Mouse (Mus musculus): ENCODE measurements around the gene Ldhd.

The Ldhd gene

DNA sequence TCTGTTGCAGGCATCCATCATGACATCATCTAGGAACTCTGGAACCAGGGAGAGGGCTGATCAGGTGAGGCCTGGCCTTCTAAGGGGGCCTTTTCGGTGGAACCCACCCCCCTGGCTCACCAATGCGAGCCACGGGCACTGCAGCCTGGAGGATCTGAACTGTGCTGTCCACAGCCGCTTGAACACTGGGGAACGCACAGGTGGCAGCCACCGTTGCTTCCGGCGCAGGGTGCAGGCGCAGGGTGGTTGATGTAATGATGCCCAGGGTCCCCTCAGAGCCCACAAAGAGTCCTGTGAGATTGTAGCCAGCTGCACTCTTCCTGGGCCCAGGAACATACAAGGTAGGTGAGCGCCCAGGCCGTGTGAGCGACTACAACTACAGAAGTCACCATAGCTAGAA is 1.8 kb downstream of the Ldhd start:
- in situ Hi-C loops (cut with MseI, MboI) = no loop called here

GRCm38 (mm10) chr8:111627923-111628322 is 2.3 kb downstream of the Ldhd start:
- in situ Hi-C loops (cut with MseI, MboI) = no loop called here

DNA sequence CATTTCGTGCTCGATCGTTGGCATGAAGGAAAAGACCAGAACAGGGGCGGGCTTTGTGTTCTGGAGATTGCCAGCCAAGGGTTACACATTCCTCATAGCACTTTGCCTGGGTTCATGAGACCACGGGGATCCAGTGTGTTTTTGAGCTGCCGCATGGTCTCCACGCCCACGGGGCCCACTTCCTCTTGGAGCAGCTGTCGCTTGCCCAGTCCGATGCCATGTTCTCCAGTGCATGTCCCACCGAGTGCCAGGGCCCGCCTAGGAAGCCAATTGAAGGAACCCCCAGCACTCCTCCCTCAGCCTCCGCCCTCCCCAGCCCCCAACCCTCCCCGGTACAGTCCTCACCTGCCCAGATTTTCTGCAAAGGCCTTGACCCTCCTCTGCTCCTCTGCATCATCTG is 3.2 kb downstream of the Ldhd start:
- in situ Hi-C loops (cut with MseI, MboI) = no loop called here

- in situ Hi-C loops (cut with MseI, MboI) = no loop called here
Observed at GRCm38 (mm10) chr8:111626528-111626820, 3.7 kb downstream of the Ldhd start.

- in situ Hi-C loops (cut with MseI, MboI) = no loop called here
Observed at GRCm38 (mm10) chr8:111625694-111626527, 4.3 kb downstream of the Ldhd start.

- in situ Hi-C loops (cut with MseI, MboI) = loop anchor here in 1 of 2 experiments (5.0 kb wide), 1 partner anchor 93 kb away; no protein-coding TSS in a partner anchor
Observed at GRCm38 (mm10) chr8:111624853-111625221, 5.3 kb downstream of the Ldhd start.

DNA sequence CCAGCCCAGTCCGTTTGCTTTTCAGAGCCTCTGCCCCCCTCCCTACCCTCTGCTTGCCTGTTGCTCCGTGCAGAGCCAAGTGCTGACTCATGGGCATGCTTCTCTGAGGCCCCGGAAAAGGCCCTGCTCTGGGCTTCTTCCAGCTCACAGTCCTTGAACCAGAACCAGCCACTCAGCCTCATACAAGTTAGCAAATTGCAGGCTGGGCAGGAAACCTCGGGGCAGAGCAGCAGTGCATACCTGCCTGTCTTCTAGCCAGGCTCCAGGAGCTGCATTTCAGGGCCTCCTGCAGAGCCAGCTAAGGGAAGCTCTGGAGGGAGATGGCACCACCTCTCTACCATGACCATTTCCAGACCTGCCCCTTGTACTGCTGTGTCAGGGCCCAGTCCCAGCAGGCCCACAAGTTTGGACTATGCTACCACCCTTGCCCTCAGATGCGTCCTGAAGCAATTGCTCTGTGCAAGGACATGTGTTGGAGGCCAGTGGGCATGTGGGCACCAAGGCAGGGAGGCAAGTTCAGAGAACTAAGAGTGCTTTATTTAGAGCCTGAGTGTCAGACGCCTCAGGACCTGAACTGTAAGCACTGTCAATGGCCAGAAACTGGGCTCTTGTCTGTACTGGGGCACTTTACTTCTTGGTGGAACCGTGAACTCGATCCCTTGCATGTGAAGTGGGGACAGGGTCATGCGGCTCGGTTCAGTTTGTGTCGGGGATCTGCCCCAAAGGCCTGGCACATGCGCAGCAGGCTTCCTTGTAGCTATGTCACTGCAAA is 5.9 kb downstream of the Ldhd start:
- in situ Hi-C loops (cut with MseI, MboI) = loop anchor here in 1 of 2 experiments (5.0 kb wide), 1 partner anchor 92 kb away; no protein-coding TSS in a partner anchor

- in situ Hi-C loops (cut with MseI, MboI) = loop anchor here in 1 of 2 experiments (5.0 kb wide), 1 partner anchor 90 kb away; no protein-coding TSS in a partner anchor
Observed at GRCm38 (mm10) chr8:111622553-111622952, 7.6 kb downstream of the Ldhd start.

- in situ Hi-C loops (cut with MseI, MboI) = loop anchor here in 1 of 2 experiments (5.0 kb wide), 1 partner anchor 90 kb away; no protein-coding TSS in a partner anchor
Observed at GRCm38 (mm10) chr8:111622104-111622503, 8.1 kb downstream of the Ldhd start.

- in situ Hi-C loops (cut with MseI, MboI) = loop anchor here in 1 of 2 experiments (5.0 kb wide), 1 partner anchor 88 kb away; no protein-coding TSS in a partner anchor
Observed at GRCm38 (mm10) chr8:111619936-111620335, 10.2 kb downstream of the Ldhd start.

DNA sequence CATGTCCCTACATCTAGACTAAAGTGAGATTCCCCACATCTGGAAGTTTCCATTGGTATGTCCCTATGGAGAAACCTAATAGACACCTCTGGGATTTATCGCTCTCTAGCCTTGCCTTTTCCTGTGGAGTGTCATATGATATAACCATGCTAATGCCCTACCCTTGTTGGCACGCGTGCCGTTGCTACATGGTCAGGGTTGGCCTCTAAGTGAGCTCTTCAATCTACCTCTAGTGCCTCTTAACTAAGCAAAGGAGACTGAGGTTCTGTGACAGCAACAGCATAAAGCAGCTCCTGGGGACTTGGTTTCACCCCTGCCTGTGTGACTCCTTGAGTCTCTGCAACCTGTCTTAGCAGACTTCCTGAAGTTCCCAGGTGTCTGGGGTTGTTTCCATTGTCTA is 11.9 kb downstream of the Ldhd start:
- in situ Hi-C loops (cut with MseI, MboI) = no loop called here

GRCm38 (mm10) chr8:111617812-111618211 is 12.4 kb downstream of the Ldhd start:
- in situ Hi-C loops (cut with MseI, MboI) = no loop called here

DNA sequence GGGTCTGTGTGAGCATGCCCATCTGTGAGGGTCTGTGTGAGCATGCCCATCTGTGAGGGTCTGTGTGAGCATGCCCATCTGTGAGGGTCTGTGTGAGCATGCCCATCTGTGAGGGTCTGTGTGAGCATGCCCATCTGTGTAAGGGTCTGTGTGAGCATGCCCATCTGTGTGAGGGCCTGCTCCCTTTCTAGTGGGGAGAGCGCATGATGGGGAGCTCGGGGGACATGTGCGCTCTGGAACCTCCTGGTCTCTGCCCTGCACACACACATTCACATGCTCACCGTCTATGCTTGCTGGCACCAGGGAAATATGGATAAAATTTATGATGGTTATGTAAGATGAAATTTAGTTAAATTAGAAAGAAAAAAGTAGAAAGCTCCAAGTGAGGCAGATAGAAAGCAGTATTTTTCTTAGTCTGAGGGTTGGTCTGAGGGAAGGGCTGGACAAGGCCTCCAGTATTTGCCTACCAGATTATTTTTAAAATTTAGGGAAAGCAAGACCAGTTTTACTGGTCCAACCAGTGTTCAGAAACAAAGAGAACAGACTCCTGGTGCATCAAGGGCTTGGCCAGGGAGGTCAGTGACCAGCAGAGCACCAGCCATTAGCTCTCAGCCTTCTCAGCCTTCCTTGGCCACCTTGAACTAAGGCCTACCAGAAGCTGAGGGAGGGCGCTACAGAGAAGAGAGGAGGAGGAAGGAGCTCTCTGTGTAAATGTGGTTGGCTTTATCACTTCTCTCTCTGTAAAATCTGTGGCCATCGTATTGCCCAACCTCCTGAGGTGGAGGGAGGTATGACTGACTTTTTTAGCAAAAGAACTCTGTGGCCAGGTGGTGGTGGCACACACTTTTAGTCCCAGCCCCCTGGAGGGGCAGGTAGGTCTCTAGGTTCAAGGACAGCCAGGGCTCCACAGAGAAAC is 15.1 kb downstream of the Ldhd start:
- in situ Hi-C loops (cut with MseI, MboI) = no loop called here

DNA sequence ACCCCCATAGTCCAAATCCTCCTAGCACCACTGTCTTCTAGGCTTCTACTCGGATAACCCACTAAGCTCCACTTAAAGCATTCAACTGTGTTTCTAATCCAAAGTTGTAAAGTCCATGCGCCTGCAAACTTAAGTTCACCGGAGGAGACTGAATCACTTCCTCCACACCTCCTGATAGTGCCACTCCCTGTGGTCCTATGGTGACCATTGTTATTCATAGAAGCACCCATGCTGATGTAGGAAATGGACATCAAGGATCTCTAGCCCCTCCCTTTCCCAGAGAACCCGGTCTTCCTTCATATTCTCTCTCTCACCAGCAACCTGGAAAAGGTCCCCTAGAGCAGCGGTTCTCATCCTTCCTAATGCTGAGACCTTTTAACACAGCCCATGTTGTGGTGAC is 17.0 kb downstream of the Ldhd start:
- in situ Hi-C loops (cut with MseI, MboI) = no loop called here

DNA sequence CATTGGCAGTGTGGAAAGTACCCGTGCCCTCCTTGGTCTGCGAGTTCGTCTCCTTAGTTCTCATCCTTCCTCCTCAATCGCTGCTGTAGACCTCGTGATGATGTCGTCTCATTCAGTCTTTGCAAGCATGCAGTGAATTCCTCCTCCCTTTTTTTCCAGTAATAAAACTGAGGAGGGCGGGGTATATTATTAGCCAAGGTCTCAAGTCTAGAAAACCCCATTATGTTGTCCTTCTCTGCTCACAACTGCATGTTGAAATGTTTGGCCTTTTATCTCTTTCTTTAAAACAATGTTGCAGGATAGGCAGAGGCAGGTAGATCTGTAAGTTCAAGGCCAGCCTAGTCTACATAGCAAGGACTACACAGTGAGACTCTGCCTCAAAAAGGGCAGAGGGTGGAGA is 22.8 kb downstream of the Ldhd start:
- in situ Hi-C loops (cut with MseI, MboI) = no loop called here

DNA sequence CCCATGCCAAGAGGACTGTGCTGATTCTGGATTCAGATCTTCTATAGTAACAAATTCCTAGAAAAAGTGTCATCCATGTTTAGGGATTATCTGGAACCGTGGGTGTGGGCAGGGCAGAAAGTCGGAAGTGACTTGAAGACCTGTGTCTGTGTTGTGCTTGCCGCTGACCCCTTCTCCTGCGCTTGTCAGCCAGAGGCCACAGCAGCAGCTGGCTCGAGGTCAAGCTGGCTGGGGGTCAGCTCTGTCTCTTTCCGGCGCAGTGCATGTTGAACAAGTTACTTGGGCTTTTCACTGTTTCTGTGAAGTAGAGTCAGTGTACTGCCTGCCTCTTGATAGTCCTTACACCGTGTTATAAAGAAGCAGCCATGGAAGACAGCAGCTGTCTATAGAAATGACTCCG is 23.2 kb downstream of the Ldhd start:
- in situ Hi-C loops (cut with MseI, MboI) = no loop called here

- in situ Hi-C loops (cut with MseI, MboI) = no loop called here
Observed at GRCm38 (mm10) chr8:111604986-111605385, 25.2 kb downstream of the Ldhd start.

- in situ Hi-C loops (cut with MseI, MboI) = no loop called here
Observed at GRCm38 (mm10) chr8:111602050-111602449, 28.1 kb downstream of the Ldhd start.

DNA sequence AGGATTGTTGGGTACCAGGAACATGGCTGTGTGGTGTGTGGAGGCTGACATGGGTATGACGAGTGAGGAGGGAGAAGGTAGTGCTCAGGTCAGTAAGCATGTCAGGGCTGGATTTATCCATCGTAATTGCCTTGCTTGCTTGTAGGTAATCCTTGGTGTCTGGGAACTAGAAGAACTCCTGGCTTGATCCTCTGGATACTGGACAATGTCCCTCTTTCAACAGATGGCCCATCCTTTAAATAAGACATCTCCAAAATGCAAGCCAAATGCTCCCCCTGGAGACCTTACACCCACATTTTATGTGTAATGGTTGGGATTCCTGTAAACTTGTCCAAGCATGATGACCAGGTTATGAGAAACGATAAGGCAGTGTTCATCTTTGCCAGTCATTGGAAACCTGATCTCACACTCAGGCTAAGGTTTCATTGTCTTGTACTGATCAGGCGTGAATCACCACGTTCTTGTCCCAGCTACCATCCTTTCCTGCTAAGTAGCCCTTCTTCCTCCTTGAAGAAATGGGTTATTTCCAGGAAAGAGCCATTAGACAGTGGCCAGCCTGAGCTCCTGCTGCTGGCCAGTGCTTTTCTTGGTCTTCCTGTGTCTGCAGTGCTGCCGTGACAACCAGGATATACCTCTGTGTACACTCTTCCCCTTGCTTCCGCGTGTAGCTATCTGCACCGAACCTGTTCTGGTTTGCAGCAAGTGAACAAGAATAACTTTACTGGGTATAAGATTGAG is 30.3 kb downstream of the Ldhd start:
- in situ Hi-C loops (cut with MseI, MboI) = no loop called here

DNA sequence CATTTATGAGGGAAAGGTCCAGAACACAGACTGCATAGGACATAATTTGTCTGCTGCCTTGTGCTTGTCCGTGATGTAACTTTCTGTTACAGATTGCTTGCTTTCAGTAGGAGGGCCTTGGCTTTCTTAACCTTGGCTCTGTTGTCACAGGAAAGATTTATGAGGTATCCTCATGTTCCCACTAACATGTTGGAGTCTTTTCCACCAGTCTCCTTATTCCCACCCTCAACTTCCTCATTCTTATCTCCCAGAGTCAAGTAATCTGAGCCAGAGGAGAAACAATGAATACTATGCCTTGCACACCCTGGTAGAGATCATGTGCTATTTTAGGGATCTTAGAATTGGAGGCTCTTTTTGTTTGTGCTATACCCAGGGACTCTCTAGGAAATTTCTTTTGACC is 32.9 kb downstream of the Ldhd start:
- in situ Hi-C loops (cut with MseI, MboI) = no loop called here

- in situ Hi-C loops (cut with MseI, MboI) = no loop called here
Observed at GRCm38 (mm10) chr8:111596485-111596821, 33.7 kb downstream of the Ldhd start.

All from mouse trophoblast stem cell (cell line).